Mouse (Mus musculus) frontal cortex, postnatal 36 days (tissue): ENCODE results near the gene Ccdc8.

ENCODE experiments used
- DNase-seq, 2 experiments: peaks; one replicate each; pipeline ENCODE4 v3.0.0; 2022; ENCODE audit warnings: low spot score in 2 of 2

Ccdc8 gene

DNA sequence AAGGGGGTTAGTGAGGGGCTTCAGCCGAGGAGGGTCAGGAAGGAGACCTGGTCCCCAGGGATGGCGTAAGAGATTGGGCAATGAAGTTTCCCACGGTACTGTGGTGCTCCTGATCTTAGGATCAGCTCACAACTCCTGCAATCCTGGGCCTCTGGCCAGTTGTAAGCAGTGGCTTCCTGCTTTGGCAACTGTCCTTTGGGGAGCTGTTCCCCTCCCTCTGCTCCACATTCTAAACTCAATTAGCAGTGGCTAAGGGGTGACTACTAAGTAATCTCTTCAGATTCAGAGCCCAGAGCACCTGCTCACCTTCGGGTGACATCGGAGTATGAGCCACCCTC lies 17.5 kb downstream of the Ccdc8 start:
- DNase-seq, result no peak

DNA sequence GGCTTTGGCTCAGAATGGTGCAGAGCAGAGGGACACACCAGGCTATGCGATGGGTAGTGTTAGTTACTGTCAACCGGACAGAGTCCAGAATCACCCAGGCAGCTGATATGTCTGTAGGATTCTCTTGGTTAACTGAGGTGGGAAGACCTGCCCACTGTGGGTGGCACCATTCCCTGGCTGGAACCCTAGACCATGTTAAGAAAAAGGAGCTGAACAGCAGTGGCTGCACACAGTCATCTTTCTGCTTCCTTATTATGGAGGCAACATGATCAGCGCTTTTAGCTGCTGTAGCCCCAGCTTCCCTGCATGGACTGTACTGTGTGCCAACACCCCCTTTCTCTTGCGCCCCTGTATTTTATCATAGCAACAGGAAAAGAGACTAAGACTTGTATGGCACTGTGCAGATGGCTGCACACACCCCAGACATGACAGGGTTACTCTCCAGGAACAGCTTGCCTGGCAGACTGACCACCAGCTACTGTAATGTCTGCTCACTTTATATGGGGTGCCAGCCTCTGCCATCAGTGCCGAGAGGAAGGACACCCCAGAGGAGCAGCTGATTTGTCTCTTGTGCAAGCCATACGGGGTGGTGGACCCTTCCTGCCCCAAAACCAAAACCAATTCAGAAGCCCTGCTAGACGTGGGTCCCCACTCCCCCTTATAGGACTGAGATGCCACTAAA lies 19.5 kb downstream of the Ccdc8 start:
- DNase-seq, result no peak

DNA sequence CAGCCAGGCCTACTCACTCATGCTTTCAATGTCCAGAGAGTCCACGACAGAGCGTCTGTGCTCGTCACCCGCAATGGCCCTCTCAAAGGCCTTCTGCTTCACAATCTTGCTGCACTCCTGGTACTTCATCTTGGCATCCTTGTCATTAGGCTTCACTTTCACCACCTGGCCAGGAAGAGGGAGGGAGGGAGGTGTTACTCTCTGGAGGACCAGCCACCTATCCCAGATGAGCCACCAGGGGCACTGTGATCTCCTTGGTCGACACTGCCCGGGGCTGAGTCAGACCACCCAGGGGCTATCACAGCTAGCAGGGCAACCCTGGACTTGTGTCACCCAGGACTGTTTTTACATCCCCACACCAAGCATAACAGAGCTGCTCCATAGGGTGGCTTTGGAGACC lies 22.9 kb downstream of the Ccdc8 start:
- no peak for DNase-seq

DNA sequence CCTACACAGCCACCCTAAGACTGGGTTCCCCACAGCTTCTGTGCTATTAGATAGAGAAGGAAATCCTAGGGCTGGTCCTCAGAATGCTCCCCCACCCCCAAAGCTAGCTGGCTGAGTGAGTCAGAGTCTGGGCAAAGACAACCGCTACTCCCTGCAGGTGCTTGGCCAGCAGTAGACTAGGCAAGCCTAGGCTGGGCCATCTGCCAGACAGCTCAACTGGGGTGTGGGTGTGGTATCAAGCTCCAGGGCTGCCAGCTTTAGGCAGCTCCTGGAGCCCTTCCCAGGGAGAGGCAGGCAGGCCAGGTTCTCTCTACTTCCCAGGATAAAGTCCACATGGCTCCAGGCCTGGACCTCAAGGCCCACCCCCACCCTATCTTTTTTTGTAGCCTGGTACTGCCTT lies 24.5 kb downstream of the Ccdc8 start:
- peak; percentile 94 to 98 for DNase-seq

DNA sequence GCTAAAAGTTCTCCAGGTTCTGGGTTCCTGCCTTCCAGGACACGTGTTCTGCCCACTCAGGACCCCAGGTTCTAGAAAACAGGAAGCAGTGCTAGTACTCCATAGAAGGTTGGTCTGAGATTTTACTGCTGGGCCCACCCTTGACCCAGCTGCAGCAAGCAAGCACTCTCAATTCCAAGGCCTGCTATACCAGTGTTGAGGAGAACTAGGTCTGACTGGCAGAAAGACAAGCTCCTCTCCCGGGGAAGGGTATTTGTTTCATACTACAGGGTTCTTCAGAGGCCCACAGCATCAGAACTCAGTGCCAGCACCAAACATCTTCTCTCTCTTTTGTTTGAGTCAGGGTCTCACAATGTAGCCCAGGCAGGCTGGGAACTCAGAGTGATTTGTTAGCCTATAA lies 25.4 kb downstream of the Ccdc8 start:
- DNase-seq, result no peak

DNA sequence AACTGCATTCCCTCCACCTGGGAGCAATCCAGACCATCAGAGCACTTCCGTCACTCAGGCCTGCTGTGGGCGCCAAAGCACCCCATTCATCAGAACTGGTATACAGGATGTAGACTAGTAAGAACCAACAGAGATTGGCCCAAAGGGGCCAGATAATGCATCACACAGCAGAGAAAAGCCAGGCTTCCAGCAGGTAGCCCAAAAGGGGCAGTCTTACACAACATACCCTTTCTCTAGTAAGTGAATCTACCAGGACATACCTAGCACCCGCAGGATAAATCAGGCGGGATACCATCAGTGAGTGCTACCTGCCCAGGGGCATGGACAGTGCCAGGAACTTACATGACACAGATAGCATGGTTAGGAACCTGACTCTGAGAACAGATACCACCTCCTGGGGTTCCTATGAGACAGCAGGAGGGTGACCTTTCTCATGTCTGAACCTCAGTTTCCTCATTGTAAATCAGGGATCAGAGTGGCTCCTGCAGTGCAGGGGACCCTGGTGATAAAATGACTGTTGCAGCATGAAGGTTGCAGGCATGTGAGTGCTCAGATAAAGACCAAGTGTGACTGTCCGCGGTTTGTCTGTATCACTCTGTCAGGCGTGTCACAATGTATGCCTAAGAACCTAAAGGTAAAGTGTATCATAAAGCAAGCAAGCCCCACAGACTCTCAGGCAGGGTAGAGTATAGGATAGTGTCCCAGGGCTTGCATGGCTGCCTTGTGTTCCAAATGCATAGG lies 27.1 kb downstream of the Ccdc8 start:
- no peak for DNase-seq

DNA sequence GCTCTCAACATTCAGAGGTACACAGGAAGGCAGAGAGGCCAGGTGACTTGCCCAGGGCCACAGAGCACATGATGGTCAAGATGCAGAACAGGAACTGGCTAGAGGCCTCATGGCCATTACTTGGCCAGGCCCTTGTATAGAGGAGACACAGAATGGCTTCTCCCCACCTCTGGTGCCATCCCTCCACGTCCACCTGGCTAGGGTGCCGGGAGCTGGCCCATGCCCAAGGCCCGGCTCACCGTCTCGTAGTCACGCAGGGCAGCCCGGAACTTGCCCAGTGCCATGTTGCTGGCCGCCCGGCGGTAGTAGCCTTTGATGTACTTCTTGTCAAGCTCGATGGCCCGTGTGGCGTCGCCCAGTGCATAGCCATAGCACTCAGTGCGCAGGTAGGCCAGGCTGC lies 29.7 kb downstream of the Ccdc8 start:
- DNase-seq, result no peak

DNA sequence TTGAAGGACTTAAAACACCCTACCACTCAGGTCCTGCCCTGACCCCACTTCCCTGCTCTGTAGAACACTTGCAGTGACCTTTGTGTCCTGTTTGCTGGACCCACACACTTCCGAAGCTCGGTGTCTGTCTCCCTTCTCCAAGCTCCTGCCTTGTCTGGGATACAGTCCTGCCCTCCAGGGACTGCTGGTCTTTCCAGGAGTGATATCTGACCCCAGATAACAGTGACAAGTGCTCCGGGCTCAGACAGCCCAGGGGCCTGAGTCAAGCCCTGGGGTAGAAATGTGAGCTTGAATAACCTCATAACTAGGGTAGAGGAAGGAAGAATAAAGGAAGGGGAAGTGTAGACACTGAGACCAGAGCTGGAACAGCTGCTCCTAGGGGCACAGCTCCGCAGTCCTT lies 31.2 kb downstream of the Ccdc8 start:
- DNase-seq, result no peak

DNA sequence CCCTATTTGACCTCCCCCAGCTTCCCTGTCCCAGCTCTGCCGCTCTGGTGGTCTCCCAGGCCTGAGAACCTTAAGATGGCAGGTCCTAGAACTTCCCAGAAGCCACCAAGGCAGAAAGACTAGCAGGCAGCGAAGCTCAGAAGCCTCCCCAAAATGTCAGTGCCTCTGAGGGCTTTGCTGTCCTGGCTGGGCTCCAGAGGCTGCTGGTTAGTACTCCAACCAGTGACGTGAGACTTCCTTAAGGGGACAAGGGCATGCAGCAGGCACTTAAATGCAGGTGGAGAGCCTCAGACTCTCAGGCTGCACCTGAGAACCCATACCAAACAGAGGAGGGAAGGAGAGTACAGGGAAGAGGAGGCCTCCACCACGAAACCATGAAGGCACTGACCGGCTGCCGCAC lies 31.6 kb downstream of the Ccdc8 start:
- DNase-seq, result no peak

DNA sequence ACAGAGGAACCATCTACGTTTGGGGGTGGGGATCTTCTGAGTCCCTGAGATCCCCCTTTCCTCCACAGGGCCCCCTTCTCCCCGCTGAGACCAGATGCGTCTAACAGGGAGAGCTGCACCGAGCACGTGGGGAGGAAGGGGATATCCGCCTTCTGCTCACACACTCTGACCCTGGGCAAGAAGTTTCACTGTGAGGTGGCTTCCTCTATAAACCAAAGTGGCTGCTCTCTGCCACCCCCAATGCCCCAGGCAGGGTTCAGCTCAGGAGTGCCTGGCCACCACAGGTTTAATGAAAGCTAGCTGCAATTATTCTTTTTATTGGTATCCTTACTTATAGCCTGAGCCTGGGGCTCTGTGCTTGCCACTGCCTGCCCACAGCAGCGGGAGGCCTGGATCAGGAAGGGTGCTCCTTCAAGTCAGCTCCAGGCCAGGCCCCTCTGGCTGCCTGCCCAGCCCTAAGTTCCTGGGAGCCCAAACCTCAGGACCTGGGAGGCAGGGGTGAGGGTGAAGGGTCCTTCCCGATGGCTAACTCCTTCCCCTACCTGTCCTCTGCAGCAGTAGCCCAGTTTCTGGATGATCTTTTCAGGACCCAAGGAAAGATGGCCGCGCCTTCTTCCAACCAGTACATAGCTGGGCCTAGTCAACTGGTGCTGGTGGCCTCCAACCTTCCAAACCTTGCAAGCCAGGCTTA lies 32.5 kb downstream of the Ccdc8 start:
- DNase-seq, result no peak

DNA sequence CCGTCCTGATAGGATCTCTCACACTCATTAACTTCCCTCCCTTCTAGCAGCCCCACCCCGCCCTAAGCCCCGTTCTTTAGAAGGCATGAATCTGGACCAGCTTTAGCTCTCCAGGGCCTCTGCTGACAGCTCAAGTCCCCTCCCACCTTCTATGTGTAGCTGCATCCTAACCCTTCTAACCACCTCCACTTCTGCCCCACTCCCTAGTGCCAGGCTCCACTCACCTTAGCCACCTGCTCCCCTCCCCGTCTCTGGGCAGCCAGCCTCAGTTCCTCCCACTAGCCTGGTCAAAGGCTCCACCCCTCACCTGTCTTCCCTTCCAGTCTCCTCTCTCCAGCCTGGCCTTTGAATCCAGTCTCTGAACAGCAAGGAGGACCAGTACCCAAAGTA lies 33.0 kb downstream of the Ccdc8 start:
- no peak for DNase-seq

DNA sequence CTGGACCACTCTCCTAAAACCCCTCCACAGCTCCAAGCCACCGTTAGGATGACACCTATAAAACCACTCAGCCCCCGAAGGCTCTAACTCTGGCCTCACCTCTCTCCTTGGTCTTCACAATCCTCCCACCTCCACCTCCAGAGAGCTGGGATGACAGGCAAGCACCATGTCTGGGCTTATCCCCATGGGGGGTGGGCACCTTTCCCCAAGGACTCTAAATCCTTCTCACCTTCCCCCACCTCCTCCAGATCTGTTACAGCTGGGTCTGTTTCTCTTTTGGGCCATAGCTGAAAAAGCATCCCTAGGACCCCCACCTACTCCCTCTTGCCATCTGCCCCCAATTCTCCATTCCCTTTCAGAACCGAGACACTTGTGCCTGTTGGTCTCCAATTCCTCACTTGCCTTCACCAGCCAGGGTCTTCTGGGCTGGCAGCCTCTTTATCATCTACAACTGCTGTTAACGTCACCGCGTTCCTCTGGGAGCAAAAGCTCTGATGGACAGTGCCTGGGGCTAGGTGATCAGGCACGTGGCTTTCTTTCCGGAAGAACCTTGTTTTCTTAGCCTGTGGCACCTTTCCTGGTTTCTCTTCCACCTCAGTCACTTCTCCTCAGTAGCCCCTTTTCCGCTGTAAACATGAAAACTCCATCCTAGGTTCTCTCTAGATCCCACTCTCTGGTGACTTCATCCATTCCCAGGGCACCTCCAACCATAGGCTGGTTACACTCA lies 33.6 kb downstream of the Ccdc8 start:
- no peak for DNase-seq

DNA sequence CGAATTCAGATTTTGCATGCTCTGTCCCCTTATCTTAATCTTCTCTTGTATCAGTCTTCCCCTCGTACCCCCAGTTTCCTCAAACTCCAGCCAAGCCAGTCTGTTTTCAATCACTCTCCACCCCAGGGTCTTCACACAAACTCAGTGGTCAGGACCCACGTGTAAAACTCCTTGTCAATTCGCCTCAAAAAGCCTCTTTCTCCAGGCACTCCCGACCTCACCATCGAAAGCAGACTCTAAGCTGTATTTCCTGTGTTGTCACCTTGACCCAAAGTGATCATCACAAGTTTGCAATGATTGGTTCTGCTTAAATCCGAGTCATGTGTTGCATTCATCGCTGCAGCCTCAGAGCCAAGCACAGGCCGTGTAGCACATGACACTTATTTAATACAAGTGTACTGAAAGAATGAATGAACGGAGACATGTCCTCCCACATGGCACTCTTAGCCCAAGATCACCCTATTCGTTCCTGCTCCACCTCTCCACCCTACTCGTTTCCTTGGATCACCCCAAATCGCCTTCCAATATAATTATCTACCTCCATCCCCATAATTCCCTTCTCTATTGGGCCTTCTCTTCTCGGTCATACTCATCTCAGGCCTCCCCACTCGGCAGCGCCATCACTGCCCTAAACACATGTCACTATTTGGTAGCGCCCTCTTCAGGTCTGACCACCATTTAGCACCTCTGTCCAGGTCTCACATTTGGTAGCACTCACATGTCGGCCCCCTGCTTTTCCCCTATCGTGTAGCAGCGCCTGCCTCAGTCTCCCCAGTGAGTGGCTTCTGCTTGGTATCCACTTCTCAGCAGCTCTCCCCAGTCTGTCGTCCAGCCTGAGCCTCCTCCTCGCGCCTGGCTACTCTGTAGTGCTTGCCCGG lies 34.4 kb downstream of the Ccdc8 start:
- peak; percentile 69 to 74 for DNase-seq

DNA sequence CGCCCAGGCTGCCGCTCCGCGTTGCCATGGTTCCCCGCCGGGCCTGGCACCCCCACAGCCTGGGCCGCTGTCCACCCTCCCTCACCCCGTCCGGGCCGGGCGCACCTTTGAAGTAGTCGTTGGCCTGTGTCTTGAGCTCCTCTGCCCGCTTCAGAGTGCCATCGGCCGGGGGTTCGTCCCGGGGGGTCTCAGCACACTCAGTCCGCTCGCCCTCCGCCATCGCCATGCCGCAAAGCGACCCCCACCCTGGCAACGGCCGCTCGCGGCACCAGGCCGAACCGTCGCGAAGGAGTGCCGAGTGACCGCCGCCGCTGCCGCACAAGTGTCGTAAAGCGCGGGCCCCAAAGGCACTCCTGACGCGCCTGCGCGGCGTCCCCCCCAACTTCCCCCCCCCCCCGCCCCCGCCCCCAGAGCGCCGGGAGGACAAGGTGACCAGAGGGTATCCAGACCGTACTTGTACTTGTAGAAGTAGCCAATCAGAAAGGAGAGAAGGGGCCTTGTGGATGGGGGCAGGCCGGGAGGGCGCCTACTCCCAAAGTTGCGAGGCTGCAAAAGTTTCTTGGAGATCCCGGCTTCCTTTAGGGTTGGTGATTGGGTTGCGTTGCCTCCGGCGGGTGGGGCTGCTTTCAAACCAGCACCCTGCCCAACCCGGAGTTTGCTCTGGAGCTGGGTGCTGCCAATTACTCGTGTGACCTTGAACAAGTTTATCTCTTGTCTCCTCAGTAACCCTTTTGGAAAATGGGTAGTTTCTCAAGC lies 35.3 kb downstream of the Ccdc8 start, which contains the start of gene Ppp5c:
Gene Ppp5c, minus strand, starts transcription at position 337 of the 756 bp plus-strand sequence.
- DNase-seq, result peak; percentile 84 to 88

DNA sequence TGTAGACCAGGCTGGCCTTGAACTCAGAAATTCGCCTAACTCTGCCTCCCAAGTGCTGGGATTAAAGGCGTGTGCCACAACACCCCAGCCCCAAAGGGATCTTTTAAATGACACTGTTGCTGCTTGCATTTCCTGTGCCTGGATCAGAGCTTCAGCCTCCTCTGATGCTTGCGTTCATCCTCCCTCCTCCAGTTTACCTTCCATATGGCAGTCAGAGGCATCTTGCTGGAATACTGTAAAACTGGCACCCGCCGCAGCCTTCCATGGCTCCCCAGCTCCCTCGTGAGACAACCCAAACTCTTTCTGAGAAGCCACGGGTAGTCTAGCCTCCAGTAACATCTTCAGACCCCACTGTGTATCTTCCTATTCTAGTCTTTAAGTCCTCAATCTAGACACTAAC lies 36.4 kb downstream of the Ccdc8 start:
- DNase-seq, result peak in 1 of 2 experiments; percentile 54

DNA sequence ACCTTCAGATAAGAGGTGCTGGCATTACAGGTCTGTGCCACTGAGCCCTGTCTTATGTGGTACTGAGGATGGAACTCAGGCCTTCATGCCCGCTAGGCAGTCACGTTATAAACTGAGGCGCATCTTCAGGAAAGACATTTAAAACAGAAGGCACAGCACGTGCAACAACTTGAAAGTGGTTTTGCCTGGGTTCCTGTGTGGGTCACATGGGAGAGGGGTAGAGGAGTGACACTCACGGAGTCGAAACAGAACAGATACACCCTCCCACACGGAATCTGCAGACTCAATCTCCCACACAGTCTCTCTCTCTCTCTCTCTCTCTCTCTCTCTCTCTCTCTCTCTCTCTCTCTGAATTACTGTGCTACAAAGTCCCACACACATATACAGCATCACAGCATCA lies 37.7 kb downstream of the Ccdc8 start:
- DNase-seq, result peak in 1 of 2 experiments; percentile 59

DNA sequence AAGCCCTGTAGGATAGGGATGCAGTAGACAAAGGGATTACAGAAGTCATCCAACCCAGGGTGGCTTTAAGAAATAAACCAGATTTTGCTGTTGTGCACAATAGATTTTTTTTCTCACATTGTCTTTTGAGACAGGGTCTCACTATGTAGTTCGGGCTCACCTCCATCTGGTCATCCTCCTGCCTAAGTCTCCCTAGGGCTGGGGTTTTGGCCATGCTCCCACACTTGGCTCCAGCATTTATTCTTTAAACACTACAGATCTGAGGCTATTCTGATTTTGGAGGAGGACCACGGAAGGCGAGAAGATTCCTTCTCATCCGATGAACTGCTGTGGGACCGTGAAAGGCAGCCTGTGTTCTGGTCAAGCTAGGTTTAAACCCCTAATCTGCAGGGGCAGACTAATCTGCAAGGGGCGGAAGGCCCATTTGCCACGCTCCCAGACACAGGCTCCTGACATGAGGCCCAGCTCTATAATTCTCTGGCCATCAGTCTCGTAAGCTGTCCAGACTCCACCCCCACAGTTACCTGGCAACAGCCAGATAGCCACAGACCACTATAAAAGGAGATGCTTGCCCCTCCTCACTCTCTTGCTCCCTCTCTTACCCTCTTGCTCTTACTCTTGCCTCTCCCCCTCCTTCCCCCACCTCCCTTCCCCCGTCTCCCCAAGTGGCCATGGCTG lies 45.6 kb downstream of the Ccdc8 start:
- no peak for DNase-seq

DNA sequence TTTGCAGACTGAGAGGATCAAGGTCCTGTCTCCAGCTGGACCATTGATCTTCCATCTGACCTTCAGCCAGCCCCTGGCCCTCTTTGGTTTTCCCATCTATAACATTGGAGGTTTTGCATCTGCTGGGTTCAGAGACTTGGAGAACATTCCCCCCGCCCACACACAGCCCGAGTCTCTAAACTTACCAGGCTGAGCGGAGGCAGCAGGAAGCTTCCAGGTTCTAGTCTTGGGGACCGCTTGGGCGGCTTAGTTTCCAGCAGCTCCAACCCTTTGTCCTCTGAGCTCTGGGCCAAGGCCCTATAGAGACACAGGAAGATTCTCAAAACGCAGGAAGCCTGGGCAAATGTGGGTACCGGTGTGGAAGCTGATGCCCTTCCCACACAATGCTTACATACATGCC lies 46.9 kb downstream of the Ccdc8 start:
- DNase-seq, result no peak

DNA sequence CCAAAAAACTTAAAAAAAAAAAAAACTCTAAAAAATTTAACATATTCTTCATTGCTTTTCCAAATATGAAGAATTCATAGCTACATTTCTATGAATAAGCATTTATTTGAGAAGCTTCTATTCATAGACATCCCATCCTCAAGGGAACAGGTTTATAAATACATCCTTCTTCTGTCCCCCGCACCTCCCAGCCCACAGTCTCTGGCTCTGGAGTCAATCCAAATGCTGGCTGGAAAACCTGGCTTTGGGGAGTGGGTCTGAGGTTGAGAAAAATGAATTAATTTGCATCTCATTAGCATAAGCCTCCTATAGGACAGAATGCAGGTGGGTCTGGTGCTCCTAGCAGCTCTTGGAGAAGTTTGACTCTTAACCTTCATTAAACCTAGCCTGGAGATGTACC lies 53.2 kb downstream of the Ccdc8 start:
- DNase-seq, result peak in 1 of 2 experiments; percentile 75
